Mouse (Mus musculus) retina, embryonic 14.5 days (tissue): ENCODE results near the gene Dgkz.

Experiments
- DNase-seq: peaks from one replicate; pipeline ENCODE4 v3.0.0-alpha.2; 2015; ENCODE audit warnings: low spot score

Gene Dgkz

GRCm38 (mm10) chr2:91996006-91996405 lies 20.3 kb upstream of the Dgkz start:
- no peak for DNase-seq

GRCm38 (mm10) chr2:91993409-91993808 lies 17.7 kb upstream of the Dgkz start:
- no peak for DNase-seq

GRCm38 (mm10) chr2:91989750-91990149 lies 14.1 kb upstream of the Dgkz start:
- DNase-seq, result no peak

- DNase-seq, result peak; percentile 94
Observed at GRCm38 (mm10) chr2:91987542-91987941, 11.9 kb upstream of the Dgkz start.

- peak; percentile 78 for DNase-seq
Observed at GRCm38 (mm10) chr2:91986071-91986470, 10.4 kb upstream of the Dgkz start.

GRCm38 (mm10) chr2:91984906-91985525 lies 9.4 kb upstream of the Dgkz start:
- DNase-seq, result no peak

- peak; percentile 83 for DNase-seq
Observed at GRCm38 (mm10) chr2:91984439-91984838, 8.8 kb upstream of the Dgkz start.

GRCm38 (mm10) chr2:91980830-91981229 lies 5.2 kb upstream of the Dgkz start:
- no peak for DNase-seq

GRCm38 (mm10) chr2:91980245-91980644 lies 4.6 kb upstream of the Dgkz start:
- DNase-seq, result no peak

GRCm38 (mm10) chr2:91978547-91978946 lies 2.9 kb upstream of the Dgkz start:
- no peak for DNase-seq

- no peak for DNase-seq
Observed at GRCm38 (mm10) chr2:91977960-91978359, 2.3 kb upstream of the Dgkz start.

GRCm38 (mm10) chr2:91973416-91974135 lies 2.1 kb downstream of the Dgkz start:
- DNase-seq, result no peak

GRCm38 (mm10) chr2:91972121-91972566 lies 3.5 kb downstream of the Dgkz start:
- DNase-seq, result no peak

GRCm38 (mm10) chr2:91971231-91972097 lies 4.2 kb downstream of the Dgkz start:
- no peak for DNase-seq

GRCm38 (mm10) chr2:91967962-91968361 lies 7.7 kb downstream of the Dgkz start:
- no peak for DNase-seq

- DNase-seq, result no peak
Observed at GRCm38 (mm10) chr2:91966367-91966766, 9.3 kb downstream of the Dgkz start.

- no peak for DNase-seq
Observed at GRCm38 (mm10) chr2:91965417-91965816, 10.2 kb downstream of the Dgkz start.

- no peak for DNase-seq
Observed at GRCm38 (mm10) chr2:91964610-91965204, 11.0 kb downstream of the Dgkz start.

- peak; percentile 94 for DNase-seq
Observed at GRCm38 (mm10) chr2:91963443-91963932, 12.2 kb downstream of the Dgkz start.

GRCm38 (mm10) chr2:91962864-91963401 lies 12.7 kb downstream of the Dgkz start:
- no peak for DNase-seq

- no peak for DNase-seq
Observed at GRCm38 (mm10) chr2:91961901-91962761, 13.5 kb downstream of the Dgkz start.
